Mouse (Mus musculus) adrenal gland, postnatal 36 days (tissue): ENCODE results near the gene Mrpl51. TPM values are rescaled to one million over a fixed set of nuclear protein-coding genes. Genes with fewer than 3 reads are reported as not detected.

Experiments used
- DNase-seq, 2 experiments: peaks; one replicate each; pipeline ENCODE4 v3.0.0; 2021; ENCODE audit warnings: mixed read lengths in 1 of 2
- long read RNA-seq, 2 experiments: library from polyadenylated mRNA; stranded (forward); transcript quantifications; one replicate each; pipeline ENCODE4 v2.0.0; 2021; ENCODE audit warnings: borderline sequencing depth in 2 of 2
- total RNA-seq, 2 experiments: library from RNA; stranded (reverse); gene quantifications; 2 replicates each; pipeline ENCODE4 v1.2.3; 2021

Gene Mrpl51
- total RNA-seq: 100 to 1,000 TPM; 176 to 205 TPM
- long read RNA-seq, experiment 1, transcript Mrpl51-201 (3 exons, 3,427 nt): major isoform, 104 of 176 reads
- long read RNA-seq, experiment 1, transcript Mrpl51-202 (3 exons, 855 nt): minor isoform, 12 of 176 reads
- long read RNA-seq, experiment 1, partial matches to known transcripts: 60 of 176 reads
- long read RNA-seq, experiment 1, other reads (novel, unspliced or antisense): 0 of 176 reads
- long read RNA-seq, experiment 2, transcript Mrpl51-201 (3 exons, 3,427 nt): major isoform, 56 of 85 reads
- long read RNA-seq, experiment 2, partial matches to known transcripts: 24 of 85 reads
- long read RNA-seq, experiment 2, other reads (novel, unspliced or antisense): 1 of 85 reads

DNA sequence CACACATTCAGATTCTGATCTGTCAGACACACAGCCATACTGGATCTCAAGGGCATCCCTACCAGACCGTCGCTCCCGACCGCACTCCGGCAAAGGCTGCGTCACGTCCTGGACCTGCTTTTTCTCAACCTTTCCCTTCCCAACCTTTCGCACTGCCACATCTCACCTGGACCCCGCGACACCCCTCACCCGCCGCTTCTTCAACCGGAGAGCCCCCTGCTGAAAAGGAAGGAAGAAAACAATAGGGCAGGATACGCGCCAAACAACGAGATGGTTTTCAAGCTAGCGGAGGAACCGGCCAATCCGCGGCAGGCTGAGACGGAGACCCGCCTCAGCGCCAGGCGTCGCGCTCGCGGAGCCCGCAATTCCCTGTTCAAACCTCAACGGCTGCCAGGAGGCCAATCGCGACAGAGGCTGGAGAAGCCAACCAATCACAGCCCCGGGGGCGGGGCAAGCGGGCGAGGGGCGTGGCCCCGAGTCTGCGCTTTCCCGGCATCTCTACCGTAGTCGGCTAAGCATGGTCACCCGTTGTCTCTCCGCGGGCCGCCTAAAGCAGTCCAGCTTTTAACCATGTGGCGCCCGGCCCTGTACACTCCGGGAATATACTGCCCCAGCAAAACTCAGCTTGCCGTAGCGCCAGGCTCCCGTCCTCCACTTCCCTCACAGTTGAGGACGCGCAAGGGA, at the start of gene Mrpl51, which contains the start of gene Ncapd2:
Gene Mrpl51, plus strand, starts transcription at position 470 of the 684 bp plus-strand sequence.
Gene Ncapd2, minus strand, starts transcription at position 370 of the 684 bp plus-strand sequence.
- peak; percentile 97 to 99 for DNase-seq

DNA sequence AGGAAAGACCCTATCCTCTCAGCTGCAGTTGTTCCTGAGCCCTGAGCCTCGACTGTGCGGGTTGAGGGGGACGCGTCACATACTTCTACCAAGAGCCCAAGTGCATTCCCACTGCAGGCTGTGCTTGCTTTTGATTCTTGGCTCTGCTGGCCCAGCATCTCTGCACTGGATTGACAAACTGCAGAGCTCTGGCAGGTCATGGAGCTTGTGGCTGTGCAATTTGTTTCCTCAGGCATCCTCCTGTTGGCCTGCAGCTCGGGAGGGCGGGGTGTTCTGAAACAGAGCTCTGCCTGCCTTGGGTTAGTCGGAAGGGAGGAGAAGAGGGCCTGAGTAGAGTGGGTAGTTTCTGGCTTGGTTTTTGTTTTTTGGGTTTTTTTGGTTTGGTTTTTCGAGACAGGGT, 49.2 kb upstream of the Mrpl51 start:
- DNase-seq: no peak

DNA sequence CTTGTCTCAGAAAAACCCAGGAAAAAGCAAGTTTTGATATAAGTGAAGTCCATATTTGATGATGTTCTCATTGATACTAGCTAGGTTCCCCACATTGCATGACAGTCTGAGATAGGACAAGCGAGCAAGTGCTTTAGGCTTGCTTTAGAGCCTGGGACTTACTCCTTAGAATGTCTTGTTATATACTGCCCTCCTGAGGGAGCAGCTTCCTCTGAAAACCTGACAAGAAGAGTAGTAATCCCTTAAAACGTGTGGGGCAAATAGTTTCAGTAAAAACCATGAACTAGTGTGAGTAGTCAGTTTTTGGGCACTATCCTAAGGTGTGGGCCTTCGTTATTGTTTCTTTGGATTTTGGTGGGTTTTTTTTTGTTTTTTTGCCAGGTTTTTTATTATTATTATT, 48.5 kb upstream of the Mrpl51 start:
- DNase-seq: no peak

DNA sequence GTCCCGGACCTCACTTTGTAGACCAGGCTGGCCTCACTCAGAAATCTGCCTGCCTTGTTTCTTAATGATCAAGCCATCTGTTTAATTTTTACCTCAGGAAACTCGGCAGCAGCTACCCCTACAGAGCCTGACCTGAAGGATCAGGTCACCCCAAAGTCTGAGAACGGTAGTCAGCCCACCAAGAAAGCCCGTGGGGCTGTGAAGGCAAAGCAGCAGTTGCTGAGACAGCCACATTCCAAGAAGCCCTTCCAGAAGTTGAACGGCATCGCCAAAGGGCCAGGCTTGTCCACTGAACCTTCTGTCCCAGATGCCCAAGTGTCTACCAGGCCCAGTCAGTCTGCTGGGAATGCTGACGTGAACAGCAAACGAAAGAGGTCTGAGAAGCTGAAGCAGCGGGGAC, 47.7 kb upstream of the Mrpl51 start:
- DNase-seq: no peak

DNA sequence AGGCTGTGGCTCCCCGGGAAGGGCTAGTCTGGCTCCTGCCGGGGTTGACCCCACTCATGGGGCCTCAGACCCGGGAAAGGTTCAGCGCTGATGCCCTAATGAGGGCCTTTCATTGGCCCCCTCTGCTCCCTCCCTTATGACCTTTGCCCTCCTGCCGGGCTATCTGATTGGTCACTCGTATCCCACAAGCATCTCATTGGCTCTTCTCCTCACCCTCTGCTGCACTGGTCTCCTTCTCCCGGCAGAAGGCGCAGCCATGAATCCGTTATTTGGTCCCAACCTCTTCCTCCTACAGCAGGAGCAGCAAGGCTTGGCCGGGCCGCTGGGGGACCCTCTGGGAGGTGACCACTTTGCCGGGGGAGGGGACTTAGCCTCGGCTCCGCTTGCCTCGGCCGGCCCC, 46.6 kb upstream of the Mrpl51 start, which contains the start of gene Iffo1:
Gene Iffo1, plus strand, starts transcription at position 241 of the 400 bp plus-strand sequence.
- DNase-seq: peak; percentile 91 to 92

- peak in 1 of 2 experiments; percentile 44 for DNase-seq
These were observed 46.1 kb upstream of the Mrpl51 start for GRCm38 (mm10) chr6:125145479-125145951.

DNA sequence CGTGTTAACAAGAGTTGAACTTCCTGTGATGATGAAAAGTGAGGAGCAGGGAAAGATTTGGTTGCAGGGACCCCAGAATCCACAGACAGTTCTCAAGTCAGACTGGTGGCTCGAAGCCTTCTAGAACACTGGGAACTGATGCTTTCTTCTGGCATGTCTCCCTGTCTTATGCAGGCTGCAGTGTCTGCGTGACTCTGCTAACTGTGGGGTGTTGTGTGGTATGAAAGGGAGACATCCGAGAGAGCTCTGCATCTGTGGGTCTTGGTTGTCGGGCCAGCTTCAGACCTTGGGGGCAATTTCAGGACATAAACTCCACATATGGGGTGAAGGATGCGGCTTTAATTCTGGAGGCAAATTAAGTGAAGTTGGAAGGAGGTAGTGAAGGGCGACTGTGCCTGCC, 45.5 kb upstream of the Mrpl51 start:
- no peak for DNase-seq

GRCm38 (mm10) chr6:125146797-125147196, 44.8 kb upstream of the Mrpl51 start:
- DNase-seq: peak; percentile 73 to 79

DNA sequence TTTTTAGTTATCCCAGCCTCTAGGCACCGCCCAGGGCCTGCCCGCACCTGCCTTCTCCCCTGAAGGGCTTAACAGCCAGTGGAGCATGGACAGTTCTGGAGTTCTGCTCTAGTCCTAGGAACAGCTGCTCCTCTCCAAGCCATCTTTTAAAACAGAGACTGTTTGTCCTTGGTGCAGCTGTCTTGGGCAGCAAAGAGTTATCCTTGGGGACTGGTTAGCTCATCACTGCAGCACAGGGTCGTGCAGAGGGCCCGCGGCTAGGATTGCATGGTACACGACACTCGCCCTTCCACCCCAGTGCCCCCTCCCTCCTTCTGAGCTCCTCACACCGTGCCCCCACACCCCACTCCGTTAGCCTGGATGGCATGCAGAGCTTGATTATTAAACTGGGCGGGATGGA, 44.3 kb upstream of the Mrpl51 start:
- DNase-seq: no peak

DNA sequence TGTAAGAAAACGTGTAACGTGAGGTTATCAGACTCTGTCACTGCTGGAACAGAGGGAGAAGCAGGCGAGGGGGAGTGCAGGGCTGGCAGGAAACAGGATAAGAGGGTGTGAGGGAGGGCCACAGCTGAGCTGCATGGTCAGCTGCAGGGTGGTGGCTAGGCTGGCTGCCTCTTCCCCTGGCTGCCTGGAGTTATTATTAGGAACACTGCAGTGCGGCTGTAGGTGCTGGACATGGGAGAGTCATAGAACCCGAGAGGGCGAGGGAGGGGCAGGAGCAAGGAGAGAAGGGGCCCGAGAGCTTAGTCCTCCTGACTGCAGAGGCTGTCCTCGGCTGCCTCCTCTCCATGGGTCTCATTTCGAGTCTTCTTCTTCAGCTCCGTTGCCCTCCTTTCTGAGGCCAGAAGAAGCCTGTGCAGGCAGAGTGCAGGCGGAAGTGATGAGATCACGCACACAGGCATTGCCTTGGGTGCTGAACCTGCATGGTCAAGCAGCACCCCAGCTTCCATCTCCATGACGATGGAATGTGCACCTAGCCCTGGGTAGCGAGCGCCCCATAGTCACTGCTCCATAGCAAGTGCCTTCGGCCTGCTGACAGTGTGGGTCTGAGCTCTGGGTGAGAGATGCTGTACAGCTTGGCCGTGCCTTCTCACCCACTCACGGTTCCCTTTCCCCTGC, 43.2 kb upstream of the Mrpl51 start:
- DNase-seq: peak; percentile 43 to 61

DNA sequence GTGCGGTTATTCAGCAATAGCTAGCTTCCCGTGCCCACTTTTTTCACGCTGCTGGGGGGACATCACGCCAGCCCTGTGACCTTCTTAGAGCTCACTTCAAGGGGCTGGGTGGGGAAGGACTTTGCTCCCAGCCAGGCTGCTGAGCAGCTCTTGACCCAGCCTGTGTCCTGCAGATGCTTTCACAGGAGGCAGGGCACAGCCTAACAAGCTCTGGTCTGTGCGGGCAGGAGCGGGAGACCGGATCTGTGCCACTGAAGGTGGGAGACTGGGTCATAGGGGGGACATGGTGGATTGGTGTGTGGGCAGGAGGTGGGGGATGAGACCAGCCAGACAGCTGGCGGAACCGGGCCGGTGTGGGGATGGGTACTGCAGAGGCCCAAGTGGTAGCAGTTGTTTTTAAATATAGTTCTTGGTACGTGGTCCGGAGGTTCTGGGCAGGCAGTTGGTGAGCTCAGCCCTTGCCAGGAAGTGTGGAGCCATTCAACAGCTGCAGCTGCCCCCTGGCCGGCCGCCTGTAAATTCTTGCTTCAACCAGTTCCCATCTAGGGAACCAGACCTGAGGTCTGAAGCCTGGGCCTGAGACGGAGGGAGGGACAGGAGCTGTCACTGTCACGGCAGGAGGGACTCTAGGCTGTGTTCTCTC, 42.6 kb upstream of the Mrpl51 start:
- peak in 1 of 2 experiments; percentile 39 for DNase-seq

DNA sequence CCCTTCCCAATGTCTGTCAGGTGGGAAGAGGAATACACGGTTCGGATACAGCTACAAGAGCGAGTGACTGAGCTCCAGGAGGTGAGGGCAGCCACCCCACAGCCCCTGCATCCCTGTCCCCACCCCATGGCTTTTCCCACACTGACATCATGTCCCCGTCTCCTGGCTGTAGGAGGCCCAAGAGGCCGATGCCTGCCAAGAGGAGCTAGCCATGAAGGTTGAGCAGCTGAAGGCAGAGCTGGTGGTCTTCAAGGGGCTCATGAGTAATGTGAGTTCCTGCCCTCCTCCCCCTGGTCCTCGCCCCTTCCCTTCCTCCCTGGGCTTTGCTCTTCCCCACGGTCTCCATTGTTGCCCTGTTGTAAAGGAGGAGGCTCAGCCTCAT, 42.0 kb upstream of the Mrpl51 start:
- DNase-seq: no peak

- no peak for DNase-seq
These were observed 39.2 kb upstream of the Mrpl51 start for GRCm38 (mm10) chr6:125152212-125153017.

DNA sequence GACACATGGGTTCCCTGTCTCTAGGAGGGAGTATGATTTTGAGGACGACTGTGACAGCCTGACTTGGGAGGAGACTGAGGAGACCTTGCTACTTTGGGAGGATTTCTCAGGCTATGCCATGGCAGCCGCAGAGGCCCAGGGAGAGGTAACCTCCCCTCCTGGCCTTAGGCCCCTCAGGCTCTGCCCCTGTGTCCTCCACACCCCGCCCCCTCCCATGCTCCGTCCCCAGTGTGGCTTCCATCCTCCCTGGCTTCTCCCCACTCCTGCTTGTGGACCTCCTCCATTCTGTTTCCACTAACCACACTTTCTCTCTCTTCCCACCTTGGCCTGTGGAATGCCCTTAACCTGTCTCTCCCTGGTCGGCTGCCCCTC, 38.6 kb upstream of the Mrpl51 start:
- DNase-seq: no peak

GRCm38 (mm10) chr6:125153682-125154081, 37.9 kb upstream of the Mrpl51 start:
- DNase-seq: no peak

- DNase-seq: no peak
These were observed 37.1 kb upstream of the Mrpl51 start for GRCm38 (mm10) chr6:125154550-125154949.

DNA sequence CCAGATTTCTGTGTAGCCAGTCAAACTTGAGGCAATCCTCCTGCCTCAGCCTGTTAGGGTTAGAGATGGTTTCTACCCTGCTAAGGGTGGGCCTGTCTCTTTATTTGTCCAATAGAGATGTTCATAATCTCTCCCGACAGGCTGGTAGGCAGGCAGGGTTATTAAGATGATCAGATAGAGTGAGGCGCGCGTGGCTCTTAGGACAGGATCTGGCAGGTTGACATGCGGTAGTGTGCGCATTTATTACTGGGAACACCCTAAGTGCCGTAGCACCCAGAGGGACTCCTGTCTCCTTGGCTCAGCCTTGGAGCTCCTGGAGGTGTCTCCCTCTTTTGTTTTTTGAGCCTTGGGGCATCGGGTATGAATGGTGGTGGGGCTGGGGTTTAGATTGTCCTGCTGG, 36.3 kb upstream of the Mrpl51 start:
- DNase-seq: no peak

DNA sequence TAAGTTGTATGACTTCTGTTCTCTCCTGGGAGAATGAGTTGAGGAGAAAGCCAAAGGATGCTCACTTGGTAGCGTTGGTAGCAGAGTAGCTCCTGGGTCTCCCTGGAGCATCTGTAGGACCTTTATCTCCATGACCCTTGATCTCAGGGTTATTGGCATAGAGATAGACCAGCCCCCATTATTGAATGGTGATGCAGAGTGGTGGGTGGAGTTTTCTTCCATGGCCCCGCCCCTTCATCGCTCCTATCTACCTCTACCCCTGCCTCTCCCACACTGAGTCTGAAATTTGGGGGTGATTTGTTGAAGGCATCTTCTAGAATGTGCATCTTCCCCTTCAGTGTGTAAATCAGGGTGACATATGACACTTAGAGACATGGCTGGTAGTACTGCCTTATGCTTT, 35.1 kb upstream of the Mrpl51 start:
- DNase-seq: no peak

GRCm38 (mm10) chr6:125156903-125157614, 34.5 kb upstream of the Mrpl51 start:
- no peak for DNase-seq

GRCm38 (mm10) chr6:125158944-125159492, 32.6 kb upstream of the Mrpl51 start:
- DNase-seq: no peak
